Mouse (Mus musculus): ENCODE results near the gene Mrps18b. TPM values are rescaled to one million over a fixed set of nuclear protein-coding genes. Genes with fewer than 3 reads are reported as not detected.

Mrps18b gene
- polyA plus RNA-seq (2012; rRNA removed) = 60.4 and 63.6 TPM in 2 replicates

GRCm38 (mm10) chr17:35916297-35917142, at the start of gene Mrps18b, which contains the start of gene Ppp1r10:
Gene Mrps18b (minus strand): TSS chr17:35916389.
Gene Ppp1r10 (plus strand): TSS chr17:35916434.

GRCm38 (mm10) chr17:35909919-35910369, 6.2 kb downstream of the Mrps18b start, which contains the start of gene Atat1:
Gene Atat1 (minus strand): TSS chr17:35910075.

GRCm38 (mm10) chr17:35896781-35897643, 19.2 kb downstream of the Mrps18b start, which contains the start of gene 2310061I04Rik:
Gene 2310061I04Rik (minus strand): TSS chr17:35897431.

GRCm38 (mm10) chr17:35879245-35880057, 36.7 kb downstream of the Mrps18b start, which contains the start of gene Dhx16:
Gene Dhx16 (plus strand): TSS chr17:35879819.

GRCm38 (mm10) chr17:35865481-35866280, 50.5 kb downstream of the Mrps18b start, which contains the start of gene Ppp1r18:
Gene Ppp1r18 (plus strand): TSS chr17:35865593.

GRCm38 (mm10) chr17:35861198-35861857, 54.9 kb downstream of the Mrps18b start, which contains the start of gene Nrm:
Gene Nrm (plus strand): TSS chr17:35861318.

Other genes starting within 250 kb of the Mrps18b start
- gene Vars2, start 248.8 kb downstream of the Mrps18b start, polyA plus RNA-seq (2012; rRNA removed) = 43.1 and 46.7 TPM in 2 replicates
- 25.7 and 30.4 TPM in 2 replicates for gene Gtf2h4, start 242.7 kb downstream of the Mrps18b start, polyA plus RNA-seq (2012; rRNA removed)
- gene Ddr1, start 211.8 kb downstream of the Mrps18b start, polyA plus RNA-seq (2012; rRNA removed) = 106 and 136 TPM in 2 replicates
- gene Ier3, start 94.7 kb downstream of the Mrps18b start, polyA plus RNA-seq (2012; rRNA removed) = 16.2 and 17.0 TPM in 2 replicates
- 62.1 and 68.9 TPM in 2 replicates for gene Flot1, start 93.2 kb downstream of the Mrps18b start, polyA plus RNA-seq (2012; rRNA removed)
- 211 and 247 TPM in 2 replicates for gene Tubb5, start 78.1 kb downstream of the Mrps18b start, polyA plus RNA-seq (2012; rRNA removed)
- 4.2 and 5.1 TPM in 2 replicates for gene Mdc1, start 74.9 kb downstream of the Mrps18b start, polyA plus RNA-seq (2012; rRNA removed)
- 25.2 and 32.0 TPM in 2 replicates for gene Nrm, start 55.1 kb downstream of the Mrps18b start, polyA plus RNA-seq (2012; rRNA removed)
- gene Ppp1r18, start 50.8 kb downstream of the Mrps18b start, polyA plus RNA-seq (2012; rRNA removed) = 24.0 and 26.8 TPM in 2 replicates
- gene Dhx16, start 36.6 kb downstream of the Mrps18b start, polyA plus RNA-seq (2012; rRNA removed) = 52.0 and 61.3 TPM in 2 replicates
- gene 2310061I04Rik, start 19.0 kb downstream of the Mrps18b start, polyA plus RNA-seq (2012; rRNA removed) = 90.4 and 106 TPM in 2 replicates
- gene Atat1, start 6.3 kb downstream of the Mrps18b start, polyA plus RNA-seq (2012; rRNA removed) = 43.4 and 55.2 TPM in 2 replicates
- 37.3 and 41.4 TPM in 2 replicates for gene Ppp1r10, start within 50 bp of the Mrps18b start, polyA plus RNA-seq (2012; rRNA removed)
- gene Abcf1, start 53.4 kb upstream of the Mrps18b start, polyA plus RNA-seq (2012; rRNA removed) = 77.5 and 78.6 TPM in 2 replicates
- 25.3 and 28.3 TPM in 2 replicates for gene Gnl1, start 63.5 kb upstream of the Mrps18b start, polyA plus RNA-seq (2012; rRNA removed)
- gene Prr3, start 63.8 kb upstream of the Mrps18b start, polyA plus RNA-seq (2012; rRNA removed) = 7.6 and 8.0 TPM in 2 replicates
- 0.68 and 0.84 TPM in 2 replicates for gene H2-T24, start 104.2 kb upstream of the Mrps18b start, polyA plus RNA-seq (2012; rRNA removed)
- gene H2-T23, start 116.5 kb upstream of the Mrps18b start, polyA plus RNA-seq (2012; rRNA removed) = 331 and 384 TPM in 2 replicates
- gene H2-T22, start 126.4 kb upstream of the Mrps18b start, polyA plus RNA-seq (2012; rRNA removed) = 43.7 and 46.6 TPM in 2 replicates
- gene Gm6034, start 126.6 kb upstream of the Mrps18b start, polyA plus RNA-seq (2012; rRNA removed) = 0.10 TPM in 1 of 2 replicates, not detected in the other
- gene Gm11127, start 142.0 kb upstream of the Mrps18b start, polyA plus RNA-seq (2012; rRNA removed) = 0.09 and 0.37 TPM in 2 replicates
- gene Gm19684, start 205.3 kb upstream of the Mrps18b start, polyA plus RNA-seq (2012; rRNA removed) = 0.08 TPM in 1 of 2 replicates, not detected in the other
- gene Gm7030, start 213.0 kb upstream of the Mrps18b start, polyA plus RNA-seq (2012; rRNA removed) = 0.81 and 1.1 TPM in 2 replicates

Measured in colon, adult 2 months (tissue).